Mouse (Mus musculus) forebrain, postnatal 0 days (tissue): ENCODE data around the gene Rnf8. TPM values are rescaled to one million over a fixed set of nuclear protein-coding genes. Genes with fewer than 3 reads are reported as not detected.

Experiments used
- ATAC-seq: fragments of 200-750 bp; cut with Nextera tagmentation; 2 replicates; pipeline ENCODE4 v1.8.0; 2017; ENCODE audit warnings: mild to moderate bottlenecking, moderate library complexity
- DNase-seq: peaks from one replicate; pipeline ENCODE4 v3.0.0-alpha.2; 2015
- H3K27ac ChIP-seq: fragments of 300-500 bp; sonication (generic); 2 replicates; pipeline ENCODE4 v1.5.1; 2014; ENCODE audit warnings: low read depth, mild to moderate bottlenecking, antibody characterized with exemption, low read length, moderate library complexity, mixed read lengths
- H3K27me3 ChIP-seq: fragments of 300-500 bp; sonication (generic); 2 replicates; pipeline ENCODE4 v1.6.1; 2014; ENCODE audit warnings: mild to moderate bottlenecking, low read length, mixed read lengths; ENCODE audit not compliant: insufficient read depth
- H3K36me3 ChIP-seq: fragments of 300-500 bp; sonication (generic); 2 replicates; pipeline ENCODE4 v1.6.1; 2014; ENCODE audit warnings: mild to moderate bottlenecking, moderate library complexity; ENCODE audit not compliant: insufficient read depth
- H3K4me1 ChIP-seq: fragments of 300-500 bp; sonication (generic); 2 replicates; pipeline ENCODE4 v1.6.1; 2014; ENCODE audit warnings: antibody characterized with exemption; ENCODE audit not compliant: insufficient read depth
- H3K4me2 ChIP-seq: fragments of 300-500 bp; sonication (generic); 2 replicates; pipeline ENCODE4 v1.6.1; 2014; ENCODE audit warnings: low read depth, mild to moderate bottlenecking, moderate library complexity
- H3K4me3 ChIP-seq: fragments of 300-500 bp; sonication (generic); 2 replicates; pipeline ENCODE4 v1.5.1; 2014; ENCODE audit warnings: low read depth, low read length, mixed read lengths
- H3K9ac ChIP-seq: fragments of 300-500 bp; sonication (generic); 2 replicates; pipeline ENCODE4 v1.6.1; 2014; ENCODE audit warnings: mild to moderate bottlenecking
- H3K9me3 ChIP-seq: fragments of 300-500 bp; sonication (generic); 2 replicates; pipeline ENCODE4 v1.6.1; 2016; ENCODE audit warnings: low read length
- CTCF ChIP-seq: sonication (generic); IDR thresholded peaks from 2 replicates; pipeline ENCODE4 v1.5.1; 2016; ENCODE audit warnings: antibody characterized with exemption, control low read depth, low read depth
- WGBS: fragments of 180-500 bp; shearing (Covaris S2); extraction: QIAGEN DNeasy Blood & Tissue Kit; methylation state at CpG from one replicate; pipeline ENCODE4 v1.1.7; 2014; 5-methylcytosine and 5-hydroxymethylcytosine counted together
- polyA plus RNA-seq: library from polyadenylated mRNA; unstranded; fragments of >200 nt; fragmentation: Nextera tagmentation; extraction: Ambion mirVana; gene quantifications from 2 replicates; pipeline ENCODE4 v1.2.1, GENCODE M21; 2015
- total RNA-seq: library from RNA; depleted of rRNA; stranded (reverse); fragments of >200 nt; gene quantifications from 2 replicates; pipeline ENCODE4 v1.2.3, GENCODE M21; 2014

Rnf8 gene
- total and polyA plus RNA-seq, 2 experiments from 2014 or later = 49.0 to 68.8 TPM

GRCm38 (mm10) chr17:29637895-29638294 lies 23.3 kb downstream of the Rnf8 start:
- 87% methylated on average over 8 of the region's 8 CpGs for WGBS
- Histone ChIP-seq H3K27ac (no peak overlapping the region), H3K9me3 (no peaks in the 10 kb centered on the region), H3K27me3 (no peaks in the 10 kb centered on the region), H3K4me2 (no peak overlapping the region), H3K9ac (no peak overlapping the region), H3K4me1 (no peaks in the 10 kb centered on the region), H3K4me3 (no peak overlapping the region), H3K36me3 (peaks cover 80% of the 10 kb centered on the region)
- ATAC-seq = no peak
- no peak for TF ChIP-seq CTCF
- no peak for DNase-seq

- TF ChIP-seq CTCF = no peak
- no peaks in the 10 kb centered on the region for H3K4me1 ChIP-seq
- DNase-seq = no peak
- no peak for ATAC-seq
- H3K27me3 ChIP-seq = no peaks in the 10 kb centered on the region
- H3K9ac ChIP-seq = no peak overlapping the region
- no peak overlapping the region for H3K27ac ChIP-seq
- peaks cover 52% of the 10 kb centered on the region for H3K36me3 ChIP-seq
- WGBS = 96% methylated on average over 11 of the region's 11 CpGs
- H3K9me3 ChIP-seq = no peaks in the 10 kb centered on the region
- H3K4me2 ChIP-seq = no peak overlapping the region
- H3K4me3 ChIP-seq = no peak overlapping the region
Observed at GRCm38 (mm10) chr17:29640971-29641370, 26.4 kb downstream of the Rnf8 start.

- 86% methylated on average over 3 of the region's 3 CpGs for WGBS
Observed at GRCm38 (mm10) chr17:29642219-29642618, 27.6 kb downstream of the Rnf8 start.

GRCm38 (mm10) chr17:29658249-29658648 lies 43.7 kb downstream of the Rnf8 start:
- Histone ChIP-seq H3K27ac (no peak overlapping the region), H3K36me3 (peaks cover 5% of the 10 kb centered on the region; the same call in 1 of the 2 replicates), H3K4me2 (no peak overlapping the region), H3K9ac (no peak overlapping the region), H3K9me3 (no peaks in the 10 kb centered on the region), H3K27me3 (no peaks in the 10 kb centered on the region), H3K4me3 (no peak overlapping the region), H3K4me1 (no peaks in the 10 kb centered on the region)
- ATAC-seq (no peak), DNase-seq (no peak)
- WGBS = 92% methylated on average over 2 of the region's 2 CpGs
- no peak for TF ChIP-seq CTCF

More at GRCm38 (mm10) chr17:29642219-29642618, 27.6 kb downstream of the Rnf8 start:
- DNase-seq (no peak), ATAC-seq (no peak)
- Histone ChIP-seq H3K4me3 (no peak overlapping the region), H3K27me3 (no peaks in the 10 kb centered on the region), H3K9ac (no peak overlapping the region), H3K4me2 (no peak overlapping the region), H3K4me1 (no peaks in the 10 kb centered on the region), H3K27ac (no peak overlapping the region), H3K9me3 (no peaks in the 10 kb centered on the region), H3K36me3 (peaks cover 44% of the 10 kb centered on the region)
- no peak for TF ChIP-seq CTCF

GRCm38 (mm10) chr17:29660076-29660761 lies 45.6 kb downstream of the Rnf8 start, which contains the start of gene Cmtr1:
Gene Cmtr1 (plus strand): TSS chr17:29660595.
- Histone ChIP-seq H3K4me1 (no peaks in the 10 kb centered on the region), H3K4me2 (peak within 1 kb of the TSS; percentile 90), H3K27me3 (no peaks in the 10 kb centered on the region), H3K36me3 (peaks cover 12% of the 10 kb centered on the region), H3K9ac (peak within 1 kb of the TSS; percentile 93), H3K27ac (peak within 1 kb of the TSS; percentile 90), H3K4me3 (peak within 1 kb of the TSS; percentile 82), H3K9me3 (no peaks in the 10 kb centered on the region)
- TF ChIP-seq CTCF = no peak
- ATAC-seq = peak; percentile 97
- peak; percentile 95 for DNase-seq
- WGBS = 4% methylated on average over 41 of the region's 41 CpGs

GRCm38 (mm10) chr17:29660762-29661391 lies 46.3 kb downstream of the Rnf8 start:
- 1% methylated on average over 38 of the region's 41 CpGs for WGBS
- Histone ChIP-seq H3K36me3 (peaks cover 12% of the 10 kb centered on the region), H3K9ac (peak overlapping the region; percentile 93), H3K4me2 (peak overlapping the region; percentile 90), H3K4me3 (peak overlapping the region; percentile 82), H3K4me1 (no peaks in the 10 kb centered on the region), H3K9me3 (no peaks in the 10 kb centered on the region), H3K27ac (peak overlapping the region; percentile 90), H3K27me3 (no peaks in the 10 kb centered on the region)
- DNase-seq = peak; percentile 44
- TF ChIP-seq CTCF = 0 out of 2 replicates have a peak, but pooled peaks have one; percentile 7
- peak; percentile 69 for ATAC-seq

- H3K4me2 ChIP-seq = no peak overlapping the region
- H3K27ac ChIP-seq = no peak overlapping the region
- peaks cover 12% of the 10 kb centered on the region for H3K36me3 ChIP-seq
- DNase-seq = no peak
- TF ChIP-seq CTCF = no peak
- no peak for ATAC-seq
- no peak overlapping the region for H3K9ac ChIP-seq
- no peak overlapping the region for H3K4me3 ChIP-seq
- H3K4me1 ChIP-seq = no peaks in the 10 kb centered on the region
- H3K27me3 ChIP-seq = no peaks in the 10 kb centered on the region
- WGBS = 92% methylated on average over 6 of the region's 6 CpGs
- no peaks in the 10 kb centered on the region for H3K9me3 ChIP-seq
Observed at GRCm38 (mm10) chr17:29662145-29662544, 47.6 kb downstream of the Rnf8 start.
